Mouse (Mus musculus): ENCODE measurements around the gene Grid1.

Grid1 gene

DNA sequence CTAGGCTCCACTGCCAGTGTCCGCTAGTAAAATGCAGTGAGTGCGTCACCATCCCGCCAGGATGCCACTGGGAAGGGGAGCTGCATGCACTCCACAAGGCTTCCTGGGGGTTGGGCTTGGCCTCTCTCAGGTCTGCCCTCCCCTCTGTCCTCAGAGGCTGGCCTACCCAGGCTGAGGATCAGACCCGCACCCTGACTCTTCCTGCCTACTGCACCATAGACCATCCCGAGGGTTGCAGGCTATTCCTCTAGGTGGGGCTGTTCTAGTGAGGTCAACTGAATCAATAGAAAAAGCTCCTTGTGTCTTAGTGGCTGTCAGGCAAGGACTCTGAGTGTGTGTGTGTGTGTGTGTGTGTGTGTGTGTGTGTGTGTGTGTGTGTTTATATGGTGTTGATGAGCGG, 19.1 kb downstream of the Grid1 start:
- DNase-seq: no peak

DNA sequence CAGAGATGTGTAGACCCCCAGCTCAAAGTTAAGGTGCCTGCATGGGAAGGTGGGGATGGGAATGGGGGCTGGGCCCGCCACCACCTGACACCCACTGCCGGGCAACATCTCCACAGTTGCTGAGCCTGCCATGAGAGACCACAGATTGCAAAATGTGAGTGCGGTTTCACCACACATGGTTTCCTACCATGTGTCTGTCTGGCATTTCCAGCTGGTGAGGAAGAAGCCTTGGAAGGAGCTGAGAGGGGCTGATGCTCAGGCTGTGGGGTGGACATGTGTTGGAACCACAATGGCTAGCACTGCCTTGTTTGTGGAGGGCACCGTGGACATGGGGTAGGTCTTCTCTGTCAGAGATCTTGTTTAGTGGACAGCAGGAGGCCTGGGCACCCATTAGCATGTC, 20.0 kb downstream of the Grid1 start:
- no peak for DNase-seq

DNA sequence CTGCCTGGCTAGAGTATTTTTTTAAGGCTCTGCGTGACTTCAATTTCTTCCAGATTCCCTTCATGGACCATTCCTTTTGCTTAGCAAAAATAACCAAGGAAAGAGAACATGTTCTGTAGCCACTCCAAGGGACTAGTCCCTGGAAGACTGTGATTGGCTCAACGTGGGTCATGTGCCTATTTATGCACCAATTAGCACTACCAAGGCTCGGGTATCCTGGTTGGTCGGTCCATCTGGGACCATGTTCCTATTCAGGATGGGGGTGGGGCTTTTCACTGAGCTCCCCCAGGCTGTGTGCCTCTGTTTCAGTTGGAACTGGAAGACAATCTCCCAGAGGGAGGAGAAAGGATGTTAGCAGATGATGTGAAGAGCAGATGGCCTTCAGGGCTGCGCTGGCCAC, 23.7 kb downstream of the Grid1 start:
- DNase-seq: no peak

DNA sequence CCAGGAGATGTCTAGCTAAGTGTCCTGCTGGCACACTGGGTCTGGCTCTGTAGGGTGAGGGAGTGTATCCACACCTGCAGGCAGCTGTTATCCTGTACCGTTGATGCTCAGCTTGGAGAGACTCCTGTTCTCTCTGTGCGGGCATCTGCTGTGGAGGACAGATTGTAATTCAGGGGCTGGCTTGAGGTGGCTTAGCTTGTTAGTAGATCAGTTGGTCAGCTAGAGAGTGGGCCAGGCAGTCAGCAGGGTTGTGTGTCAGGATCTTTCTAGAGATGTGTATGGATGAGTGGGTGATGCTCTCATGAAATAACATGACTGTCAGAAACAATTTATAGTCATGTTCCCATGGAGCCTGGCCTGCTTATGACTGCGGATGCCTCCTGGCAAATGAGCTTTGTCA, 24.3 kb downstream of the Grid1 start:
- no peak for DNase-seq

DNA sequence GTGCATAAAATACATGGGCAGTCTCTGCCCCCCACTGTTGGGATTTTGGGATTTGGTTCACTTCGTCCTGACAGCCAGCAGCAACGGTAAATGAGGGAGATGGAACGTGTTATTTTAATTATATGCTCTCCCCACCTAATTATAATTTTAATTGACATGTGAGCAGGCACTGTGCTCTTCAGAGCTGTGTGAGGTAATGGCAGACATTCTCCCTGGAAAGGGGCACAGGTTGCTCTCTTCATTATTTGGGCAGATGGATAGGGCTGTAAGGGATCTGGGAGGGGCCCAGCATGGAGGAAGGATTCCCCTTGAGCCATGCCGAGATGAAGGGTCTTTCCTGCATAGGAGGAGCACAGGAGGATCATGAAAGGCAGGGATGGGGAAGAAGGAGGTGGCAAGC, 26.9 kb downstream of the Grid1 start:
- no peak for DNase-seq

DNA sequence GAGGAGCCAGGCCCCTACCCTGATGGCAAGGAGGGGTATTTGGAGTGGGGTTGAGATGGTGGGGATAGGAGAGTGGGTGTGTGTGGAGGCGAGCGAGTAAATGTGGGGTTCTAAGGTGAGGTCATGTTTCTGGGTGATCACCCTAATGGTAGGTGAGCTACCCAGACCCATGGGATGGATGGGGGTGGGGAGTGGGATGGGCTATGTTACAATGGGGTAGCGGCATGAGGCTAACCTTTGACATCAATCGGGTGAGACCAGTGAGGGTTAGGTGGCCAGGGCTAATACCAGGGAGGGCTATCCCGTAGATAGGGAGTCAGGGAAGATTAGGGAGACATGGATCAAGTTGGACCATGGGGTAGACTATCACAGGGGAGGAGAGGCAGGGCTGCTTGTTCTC, 27.7 kb downstream of the Grid1 start:
- no peak for DNase-seq

DNA sequence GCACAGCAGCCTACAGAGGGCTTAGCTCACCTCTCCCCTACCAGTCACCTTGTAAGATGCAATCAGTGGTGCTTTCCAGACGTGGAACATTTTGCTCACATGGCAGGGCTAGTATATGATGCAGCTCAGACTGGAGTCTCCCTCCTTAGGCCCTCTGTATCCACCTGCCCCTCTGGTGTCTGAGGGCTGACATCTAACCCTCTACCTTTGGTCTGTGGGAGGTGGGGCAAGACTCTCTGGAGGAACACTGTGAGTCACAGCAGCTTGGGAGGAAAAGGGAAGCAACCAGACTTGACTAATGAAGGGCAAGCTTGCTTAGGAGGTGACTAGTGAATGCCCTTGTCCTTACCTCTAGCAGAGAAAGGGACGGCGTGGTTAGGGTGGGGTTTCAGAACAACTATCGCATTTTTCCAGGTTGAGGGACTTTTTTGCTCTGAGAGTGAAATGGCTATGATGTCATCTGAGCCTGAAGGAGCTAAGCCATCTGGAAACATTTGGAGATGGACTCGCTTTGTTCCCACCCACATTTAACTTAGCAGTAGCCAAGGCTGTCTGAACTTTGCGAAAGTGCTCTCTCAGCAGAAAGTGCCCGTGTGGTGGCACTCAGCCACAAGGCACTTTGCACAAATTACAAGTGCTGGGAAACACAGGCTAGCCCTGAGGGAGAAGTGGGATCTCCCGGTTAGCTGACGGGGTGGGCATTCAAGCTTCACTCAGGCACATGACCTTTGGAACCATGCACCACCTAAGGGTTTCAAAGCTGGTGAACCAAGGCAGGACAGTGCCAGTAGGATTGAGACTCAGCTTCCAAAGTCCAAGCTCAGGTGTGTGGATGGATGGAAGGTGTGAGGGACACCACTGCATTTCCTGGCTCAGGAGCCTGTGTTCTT, 41.2 kb downstream of the Grid1 start:
- no peak for DNase-seq

DNA sequence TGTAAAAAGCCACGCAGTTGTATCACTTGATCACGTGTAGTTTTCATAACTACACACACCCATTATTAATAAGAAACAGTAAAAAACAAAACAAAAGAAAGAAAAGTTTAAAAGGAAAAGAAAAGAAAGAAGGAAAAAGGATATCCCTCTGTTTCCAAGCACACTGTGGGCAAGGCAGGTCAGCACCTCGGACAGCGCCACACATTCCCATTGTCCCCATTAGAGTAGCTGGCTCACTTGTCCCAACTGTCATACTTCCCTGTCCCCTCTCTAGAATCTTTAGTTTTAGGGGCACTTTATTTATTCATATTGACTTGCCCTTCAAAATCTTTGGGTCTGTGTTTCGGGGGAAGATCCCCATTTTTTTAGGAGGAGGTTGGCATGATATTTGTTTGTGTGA, 47.4 kb downstream of the Grid1 start:
- DNase-seq: no peak

DNA sequence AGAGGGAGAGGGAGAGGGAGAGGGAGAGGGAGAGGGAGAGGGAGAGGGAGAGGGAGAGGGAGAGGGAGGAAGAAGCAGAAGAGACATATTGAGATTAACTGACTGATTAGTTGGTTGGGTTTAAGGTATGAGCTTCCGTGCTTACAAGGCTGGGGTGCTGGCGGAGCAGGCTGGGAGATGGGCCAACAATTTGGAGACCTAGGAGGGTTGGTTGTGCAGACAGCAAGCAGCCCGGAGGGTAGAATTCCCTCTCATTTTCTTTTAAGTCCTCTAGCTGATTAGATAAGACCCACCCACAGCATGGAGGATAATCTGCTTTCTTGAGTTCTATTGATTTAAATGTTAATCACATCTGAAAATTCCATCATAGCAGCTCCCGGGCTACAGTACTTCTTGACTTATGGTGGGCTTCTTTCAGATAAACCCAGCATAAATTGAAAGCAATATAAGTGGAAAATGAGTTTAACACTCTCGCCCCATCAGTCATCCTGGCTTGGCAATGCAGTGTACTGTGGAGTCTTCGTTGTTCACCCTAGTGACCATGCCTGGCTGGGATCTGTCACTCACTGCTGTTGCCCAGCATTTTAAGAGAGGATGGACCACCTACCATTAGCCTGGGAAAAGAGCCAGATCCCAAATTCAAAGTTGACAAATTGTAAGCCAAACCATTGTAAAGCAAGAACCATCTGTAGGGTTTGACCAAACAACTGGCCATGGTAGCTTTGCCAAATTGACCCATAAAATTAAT, 48.8 kb downstream of the Grid1 start:
- no peak for DNase-seq

DNA sequence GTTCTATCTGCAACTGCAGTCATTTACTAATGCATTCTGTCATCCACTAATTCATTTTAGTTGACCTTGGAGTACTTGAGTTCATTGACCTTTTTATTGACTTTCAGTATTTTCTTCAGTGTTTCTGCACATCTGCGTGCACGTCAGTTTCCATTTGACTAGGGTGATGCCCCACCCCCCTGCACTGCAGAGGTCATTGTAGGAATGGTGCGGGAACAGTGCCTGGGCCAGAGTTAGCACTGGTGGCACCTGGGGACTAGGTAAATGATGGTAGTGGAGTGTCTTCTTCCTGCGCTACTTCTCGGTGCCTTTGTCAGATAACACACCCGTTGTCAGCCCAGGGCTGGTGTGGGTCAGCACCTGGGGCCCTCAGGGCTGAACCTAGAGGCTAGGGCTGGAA, 60.1 kb downstream of the Grid1 start:
- no peak for DNase-seq

DNA sequence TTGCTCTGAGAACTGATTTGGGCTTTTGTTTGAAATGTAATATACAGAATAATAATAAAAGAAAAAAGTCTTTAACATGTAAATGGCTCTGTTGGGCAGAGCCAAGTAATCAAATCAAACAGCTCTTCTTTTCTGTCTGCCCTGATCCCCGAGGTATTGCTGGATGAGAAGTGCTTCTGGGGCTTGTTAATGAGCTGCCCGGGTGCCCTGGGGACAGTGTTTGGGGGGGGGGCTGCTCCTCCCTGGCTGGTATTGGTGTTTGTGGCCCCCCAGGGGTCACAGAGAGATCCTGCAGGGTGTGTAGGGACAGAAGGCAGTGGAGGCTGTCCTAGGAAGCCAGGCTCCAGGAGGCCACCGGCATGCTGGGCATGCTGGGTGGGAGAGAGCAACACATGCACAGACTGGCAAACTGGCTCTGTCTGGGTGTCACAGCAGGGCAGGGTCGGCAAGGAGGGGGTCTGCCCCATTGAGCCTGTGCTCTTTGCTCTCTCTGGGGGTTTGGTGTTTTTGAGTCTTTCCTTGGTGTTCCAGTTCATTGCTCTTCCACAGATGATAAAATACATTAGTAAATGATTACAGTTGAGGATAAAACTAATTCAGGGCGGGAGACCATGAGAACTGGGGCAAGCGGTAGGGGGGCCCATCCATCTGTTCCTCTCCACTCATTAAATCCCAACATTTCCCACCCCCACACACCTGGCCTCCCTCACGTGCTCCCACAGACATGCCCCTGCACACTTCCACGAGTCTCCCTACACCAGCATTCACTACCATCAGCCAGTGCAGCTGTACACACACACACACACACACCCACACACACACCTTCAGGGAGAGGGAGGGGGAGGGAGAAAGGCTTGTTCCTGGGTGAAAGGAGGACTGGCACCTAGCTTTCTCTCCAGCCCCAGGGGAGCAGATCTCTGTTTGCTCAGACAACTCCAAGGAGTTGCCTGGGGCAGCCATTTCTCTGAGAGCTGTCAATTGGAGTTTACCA, 60.8 kb downstream of the Grid1 start:
- no peak for DNase-seq

DNA sequence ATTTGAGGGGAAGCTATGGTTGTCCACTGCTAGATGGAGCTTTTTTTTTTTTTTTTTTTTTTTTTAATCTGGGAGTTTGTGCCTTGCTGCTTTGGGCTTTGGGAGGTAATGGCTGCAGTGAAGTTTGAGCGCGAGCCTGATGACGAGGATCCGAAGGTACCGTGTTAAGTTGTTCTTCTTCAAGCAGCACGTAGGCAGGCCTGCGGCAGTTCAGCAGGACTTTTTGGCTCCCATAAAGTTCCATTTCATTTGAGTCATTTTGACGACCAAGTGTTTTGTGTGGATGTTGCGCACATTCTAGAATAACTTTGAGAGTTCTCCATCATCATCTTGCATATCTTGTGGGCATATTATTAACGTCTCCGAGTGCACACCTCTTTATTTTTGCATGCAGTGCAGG, 64.3 kb downstream of the Grid1 start:
- DNase-seq: no peak

DNA sequence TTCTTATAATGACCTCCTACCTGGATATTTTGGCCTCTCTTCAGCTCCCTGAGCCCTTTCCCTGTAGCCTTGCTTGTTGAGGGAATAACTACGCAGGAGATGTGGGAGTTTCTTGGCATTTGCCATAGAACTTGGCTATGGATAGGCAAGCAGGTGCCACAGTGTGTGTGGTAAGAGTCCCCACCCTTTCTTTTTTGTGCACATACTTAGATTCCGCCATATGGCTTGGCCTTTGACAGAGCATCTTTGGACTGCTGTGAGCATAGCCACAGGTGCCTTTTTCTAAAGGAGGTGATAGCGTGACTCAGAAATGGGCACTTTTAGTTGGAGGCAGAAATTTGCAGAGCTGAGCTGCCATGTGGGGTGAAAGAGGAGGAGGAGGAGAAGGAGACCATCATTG, 64.7 kb downstream of the Grid1 start:
- no peak for DNase-seq

DNA sequence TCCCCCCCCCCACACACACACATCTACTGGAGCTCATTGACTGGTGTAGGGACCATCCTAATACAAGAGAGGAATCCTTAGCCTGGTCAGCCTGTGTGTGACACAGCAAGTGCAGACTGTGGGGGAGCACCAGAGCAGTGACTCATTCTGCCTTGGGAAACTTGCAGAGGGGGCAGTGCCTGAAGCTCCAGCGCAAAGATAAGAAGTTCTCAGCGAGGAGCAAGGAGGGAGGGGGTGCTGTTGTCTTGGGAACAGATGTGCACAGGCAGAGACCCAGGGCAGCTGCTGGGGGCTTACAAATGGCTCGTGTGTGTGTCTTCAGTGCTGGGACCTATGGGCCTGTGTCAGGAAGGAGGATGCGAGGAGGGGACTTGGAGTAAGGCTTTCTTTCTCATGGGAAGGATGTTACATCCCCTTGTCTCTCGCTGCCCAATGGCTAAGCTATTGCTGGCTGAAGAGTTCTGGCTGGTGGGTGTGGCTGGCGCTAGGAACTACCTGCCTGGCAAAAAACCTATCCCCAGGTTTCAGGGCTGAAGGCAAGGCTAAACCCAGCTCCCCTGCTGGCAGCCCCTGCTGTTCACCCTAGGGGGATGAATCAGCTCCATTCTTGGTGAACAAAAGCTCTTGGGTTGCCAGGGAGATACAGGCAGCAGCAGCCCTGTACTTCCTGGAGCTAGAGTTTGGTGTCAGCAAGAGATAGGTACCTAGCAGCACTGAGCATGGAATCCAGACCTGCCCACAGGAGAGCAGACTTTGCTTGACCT, 72.0 kb downstream of the Grid1 start:
- DNase-seq: no peak

DNA sequence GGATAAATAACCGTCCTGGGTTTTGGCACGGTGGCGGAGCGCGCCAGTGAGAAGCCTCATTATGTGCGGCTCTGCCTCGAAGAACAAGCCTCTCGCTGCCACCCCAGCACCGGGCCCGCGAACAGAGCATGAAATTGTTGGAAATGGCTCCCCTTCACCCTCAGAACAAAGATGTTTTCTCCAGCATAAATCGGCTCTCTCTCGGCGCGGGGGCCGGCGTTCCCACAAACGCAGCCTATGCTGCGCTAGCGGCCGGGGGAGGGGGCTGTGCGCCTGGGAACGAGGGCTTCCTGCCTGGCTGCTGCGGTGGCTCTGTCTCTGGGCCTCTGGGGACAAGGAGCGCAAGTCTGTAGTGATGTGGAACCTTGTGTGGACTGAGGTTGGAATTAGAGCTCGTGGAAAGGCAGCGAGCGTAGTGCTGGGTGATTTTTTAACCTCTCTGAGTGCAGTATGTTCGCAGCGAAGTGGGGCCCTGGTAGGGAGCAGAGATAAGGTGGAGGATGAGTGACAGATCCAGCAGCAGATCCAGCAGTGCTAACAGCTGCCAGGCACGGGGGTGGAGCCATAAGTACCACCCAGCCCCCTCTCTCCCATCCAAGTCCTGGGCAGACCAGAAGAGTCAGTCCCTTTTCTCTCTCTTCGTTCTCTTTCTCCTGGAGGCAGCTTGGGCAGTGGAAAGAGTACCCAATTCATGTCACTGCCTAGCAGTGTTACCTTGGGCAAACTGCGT, 76.5 kb downstream of the Grid1 start:
- DNase-seq: no peak

DNA sequence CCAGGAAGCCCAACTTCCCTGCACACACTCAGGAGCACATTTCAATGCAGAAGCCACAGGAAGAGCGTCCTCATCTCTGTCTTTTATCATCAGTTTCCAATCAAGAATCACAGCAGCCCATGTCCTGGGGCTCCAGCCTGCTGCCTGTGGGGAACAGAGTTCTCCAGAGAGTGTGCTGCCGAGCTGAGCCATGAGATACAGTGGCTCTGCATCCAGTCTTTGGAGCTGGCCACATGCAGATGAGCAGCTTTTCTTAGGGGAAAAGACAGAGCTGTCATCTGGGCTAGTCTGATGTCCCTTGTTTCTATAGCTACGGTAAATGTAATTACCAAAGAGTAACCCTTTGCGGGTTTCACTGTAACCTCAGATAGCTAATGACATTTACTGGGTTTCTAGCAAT, 83.9 kb downstream of the Grid1 start:
- no peak for DNase-seq

DNA sequence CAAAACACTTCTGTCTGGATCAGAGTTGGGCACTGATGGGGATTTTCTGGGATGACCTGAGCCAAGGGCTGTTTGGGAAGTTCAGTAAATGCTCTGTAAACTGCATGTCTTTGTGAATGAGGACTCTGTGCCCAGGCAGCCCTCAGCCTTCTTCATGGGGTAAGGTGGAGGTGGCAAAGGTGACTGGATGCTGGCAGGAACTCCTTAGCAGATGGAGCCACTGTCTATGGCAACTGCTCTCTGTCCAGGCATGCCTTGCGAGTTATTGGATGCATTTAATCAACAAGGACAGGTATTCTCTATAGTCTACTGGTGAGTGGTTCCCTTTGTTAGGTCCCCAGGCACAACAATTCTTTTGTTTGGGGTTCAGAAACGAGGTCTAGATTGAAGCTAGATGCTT, 85.8 kb downstream of the Grid1 start:
- no peak for DNase-seq

DNA sequence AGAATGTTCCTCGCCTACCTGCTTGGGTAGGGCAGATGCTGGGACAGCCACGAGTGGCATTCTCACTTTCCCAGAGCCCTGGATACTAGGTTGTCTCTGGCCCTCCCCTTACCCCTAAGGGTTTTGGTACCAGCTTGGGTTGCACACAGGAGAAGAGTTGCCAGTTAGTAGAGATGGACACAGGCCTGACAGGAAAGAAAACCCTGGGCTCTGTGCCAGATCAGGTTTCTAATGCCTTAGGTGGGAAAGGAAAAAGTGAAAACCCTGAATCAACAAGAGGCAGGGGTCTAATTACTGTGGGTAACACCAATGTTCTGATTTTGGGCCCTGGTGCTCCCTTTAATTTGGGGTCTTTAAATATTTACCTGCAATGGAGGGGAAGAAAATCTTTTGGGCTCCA, 88.5 kb downstream of the Grid1 start:
- DNase-seq: no peak

DNA sequence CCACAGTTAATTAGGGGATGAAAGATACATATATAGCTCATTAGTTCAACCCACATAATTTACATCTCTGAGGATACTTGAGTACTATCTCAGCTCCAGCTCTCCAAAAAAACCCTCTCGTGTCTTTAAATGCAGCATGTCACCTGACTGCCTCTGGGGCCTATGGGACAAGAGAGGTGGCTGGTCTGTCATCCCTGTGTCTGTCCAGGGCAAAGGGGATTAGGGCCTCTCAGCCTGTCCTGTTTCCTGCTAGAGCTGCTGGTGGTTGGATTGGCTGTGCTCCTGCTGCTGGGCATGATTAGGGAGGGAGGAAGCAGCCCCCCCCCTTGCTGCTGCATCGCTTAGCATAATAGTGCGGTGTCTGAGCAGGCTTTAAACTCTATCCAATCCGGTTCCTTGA, 88.9 kb downstream of the Grid1 start:
- no peak for DNase-seq

DNA sequence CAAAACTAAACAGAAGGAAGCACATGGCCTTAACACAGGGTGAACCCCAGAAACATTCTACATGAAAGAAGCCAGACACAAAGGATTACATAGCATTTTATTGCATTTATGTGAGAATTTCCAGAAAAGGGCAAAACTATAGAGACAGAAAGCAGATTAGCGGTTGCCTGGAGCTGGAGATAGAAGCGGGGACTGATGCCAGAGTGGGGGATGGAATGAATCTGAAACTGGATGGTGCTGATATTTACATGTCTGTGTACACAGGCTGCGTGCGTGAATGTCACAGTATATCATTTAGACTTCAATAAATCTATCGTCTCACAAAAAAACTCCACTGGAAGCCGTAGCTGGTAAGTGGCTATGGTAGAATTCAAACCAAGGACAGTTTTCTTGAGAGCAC, 96.4 kb downstream of the Grid1 start:
- DNase-seq: no peak

DNA sequence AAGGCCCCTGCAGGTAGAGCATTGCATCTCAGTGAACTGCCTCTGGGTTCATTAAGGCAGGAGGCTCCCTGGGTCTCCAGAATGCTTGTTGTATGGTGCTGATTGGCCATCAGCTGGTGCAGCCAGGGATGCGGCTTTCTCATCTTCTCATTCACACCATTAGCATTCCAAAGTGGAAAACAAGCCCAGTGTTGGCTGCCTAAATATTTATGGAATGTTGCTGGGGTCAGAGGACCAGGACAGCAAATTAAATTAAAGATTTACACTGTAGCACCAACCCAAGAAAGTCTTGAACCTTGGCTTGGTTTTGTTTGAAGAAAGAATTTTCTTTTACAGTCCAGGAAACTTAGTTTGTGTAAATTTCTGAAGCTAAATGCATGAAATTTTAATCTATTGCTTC, 97.2 kb downstream of the Grid1 start:
- DNase-seq: no peak

DNA sequence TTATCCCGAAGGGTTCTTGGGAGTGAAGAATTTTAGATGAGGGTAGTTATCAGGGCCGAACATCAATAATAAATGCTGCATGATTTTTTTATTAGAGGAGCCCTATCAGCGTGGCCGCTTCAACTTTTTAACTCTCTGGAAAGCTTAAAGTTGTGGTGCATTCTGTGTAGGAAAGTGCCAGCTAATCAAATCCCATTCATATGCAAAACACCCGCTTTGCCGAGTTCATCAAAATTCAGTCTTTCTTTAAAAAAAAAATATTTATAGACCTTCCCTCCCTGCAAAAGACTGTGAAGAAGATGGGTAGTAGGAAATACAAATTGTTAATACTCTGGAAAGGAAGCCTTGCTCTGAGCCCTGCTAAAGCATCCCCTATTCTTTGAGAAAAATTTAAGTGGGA, 99.3 kb downstream of the Grid1 start:
- DNase-seq: no peak

Measured in cerebellum, adult 11-12 months (tissue).